Mouse (Mus musculus): ENCODE data around the gene Cmpk2.

DNA sequence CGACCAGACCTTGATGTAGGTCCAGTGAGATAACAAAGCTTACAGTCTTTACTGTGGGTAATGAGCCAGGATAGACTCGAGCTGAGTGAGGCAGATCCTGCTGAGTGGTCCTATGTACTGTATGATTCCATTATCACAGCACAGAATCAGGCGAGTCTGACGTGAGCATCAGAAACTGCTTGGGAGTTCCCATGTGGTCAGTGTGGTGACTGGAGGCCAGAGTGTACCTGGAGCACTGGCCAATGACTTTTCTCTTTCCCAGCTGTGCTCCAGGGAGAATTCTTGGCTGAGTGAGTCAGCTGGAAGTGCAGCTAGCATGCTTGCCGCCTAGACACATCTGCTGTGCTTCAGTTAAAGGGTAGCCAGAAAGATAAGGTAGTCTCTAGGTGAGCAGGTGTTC lies 14.3 kb upstream of the Cmpk2 start:
- no peak for TF ChIP-seq POLR2A (IDR thresholded peaks at IDR 0.05; ENCODE audit: insufficient read depth, low read length)
- no peak for TF ChIP-seq EP300 (IDR thresholded peaks at IDR 0.05; ENCODE audit: insufficient read depth, low read depth, low read length)
- no peak for TF ChIP-seq CTCF (IDR thresholded peaks at IDR 0.05; ENCODE audit: low read depth, low read length)
